Mouse (Mus musculus) embryonic fibroblast, embryonic 13.5 days (primary cell): ENCODE results near the gene Gm20388.

Source experiments
- CTCF ChIP-seq: IDR thresholded peaks from 2 replicates; pipeline ENCODE4 v1.5.1; 2011; ENCODE audit warnings: mild to moderate bottlenecking, control low read depth, low read length, moderate library complexity, borderline replicate concordance; ENCODE audit not compliant: insufficient read depth
- POLR2A ChIP-seq: IDR thresholded peaks from 2 replicates; pipeline ENCODE4 v1.6.1; 2011; ENCODE audit warnings: low read depth, mild to moderate bottlenecking, control low read depth, low read length, moderate library complexity

DNA sequence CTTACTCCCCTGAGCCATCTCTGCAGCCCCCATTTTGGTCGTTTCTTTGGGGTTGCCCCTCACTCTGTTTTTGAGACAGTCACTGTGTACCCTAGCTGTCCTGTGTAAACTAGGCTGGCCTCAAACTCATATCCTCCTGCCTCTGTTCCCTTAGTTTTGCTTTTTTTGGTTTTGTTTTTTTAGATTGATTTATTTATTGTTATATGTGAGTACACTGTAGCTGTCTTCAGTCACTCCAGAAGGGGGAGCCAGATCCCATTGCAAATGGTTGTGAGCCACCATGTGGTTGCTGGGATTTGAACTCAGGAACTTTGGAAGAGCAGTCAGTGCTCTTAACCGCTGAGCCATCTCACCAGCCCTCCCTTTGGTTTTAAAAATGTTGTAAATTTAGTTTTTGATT lies 3195.9 kb downstream of the Gm20388 start:
- TF ChIP-seq POLR2A = no peak
- no peak for TF ChIP-seq CTCF
